Mouse (Mus musculus) granulocyte monocyte progenitor cell, adult 5-6 weeks (primary cell): ENCODE data around the gene Itsn1. TPM values are rescaled to one million over a fixed set of nuclear protein-coding genes. Genes with fewer than 3 reads are reported as not detected.

ENCODE experiments used
- ATAC-seq: replicated peaks from 2 replicates; pipeline ENCODE4 v1.8.0; 2016; ENCODE audit warnings: mild to moderate bottlenecking, moderate TSS enrichment, inconsistent platforms; ENCODE audit not compliant: poor library complexity, severe bottlenecking
- total RNA-seq, 2 experiments: library from RNA; stranded (forward) in 1 of 2; stranded (reverse) in 1 of 2; fragments of 200-712, 200-1000 nt in 1 of 2; fragments of >200 nt in 1 of 2; fragmentation: Nextera tagmentation in 1 of 2; gene quantifications; 2 replicates each; pipeline ENCODE4 v1.2.3; 2014 to 2017

The Itsn1 gene
- total RNA-seq, 2 experiments from 2014 or later, result 7.0 to 10.7 TPM

DNA sequence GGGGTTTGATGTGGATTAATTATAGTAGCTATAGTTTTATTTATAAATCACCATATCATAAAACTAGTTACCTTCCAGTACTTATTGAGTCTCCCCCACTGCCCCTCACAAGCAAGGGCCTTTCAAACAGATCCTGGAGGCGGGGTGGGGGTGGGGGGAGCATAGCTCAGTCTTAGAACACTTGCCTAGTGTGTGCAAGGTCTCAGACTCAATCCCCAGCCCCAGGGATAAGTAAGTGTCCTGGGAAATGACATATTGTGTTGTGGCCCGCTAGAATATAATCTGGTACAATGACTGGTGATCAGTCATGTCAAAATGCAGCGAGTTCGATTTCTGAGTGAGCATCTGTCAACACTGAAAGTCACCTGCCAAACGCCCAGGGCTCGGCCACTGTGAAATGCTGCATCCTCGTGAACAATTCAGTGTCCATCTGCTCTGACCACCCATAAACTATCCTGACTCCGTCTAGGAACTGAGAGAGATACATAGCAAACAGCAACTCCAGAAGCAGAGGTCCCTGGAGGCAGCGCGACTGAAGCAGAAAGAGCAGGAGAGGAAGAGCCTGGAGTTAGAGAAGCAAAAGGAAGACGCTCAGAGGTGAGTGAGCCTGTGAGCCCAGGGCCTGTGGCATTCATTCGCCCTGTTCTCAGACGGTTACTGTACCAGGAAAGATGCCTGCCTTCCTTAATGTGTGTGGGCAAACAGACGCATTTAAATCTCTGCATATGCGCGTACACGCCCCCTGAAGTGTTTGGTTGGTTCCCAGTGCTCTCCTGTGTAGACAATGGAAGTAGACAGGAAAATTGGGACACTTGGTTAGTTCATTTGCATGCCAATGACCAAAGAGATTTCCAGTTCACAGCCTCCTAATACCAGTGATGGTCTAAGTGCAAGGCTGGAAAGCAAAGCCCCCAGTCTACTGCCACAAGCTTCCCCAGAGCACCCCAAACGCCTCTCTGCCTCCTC is 107.8 kb downstream of the Itsn1 start:
- ATAC-seq, result no peak

GRCm38 (mm10) chr16:91837558-91838041 is 108.5 kb downstream of the Itsn1 start:
- no peak for ATAC-seq

- no peak for ATAC-seq
Observed at GRCm38 (mm10) chr16:91838771-91839170, 109.7 kb downstream of the Itsn1 start.

DNA sequence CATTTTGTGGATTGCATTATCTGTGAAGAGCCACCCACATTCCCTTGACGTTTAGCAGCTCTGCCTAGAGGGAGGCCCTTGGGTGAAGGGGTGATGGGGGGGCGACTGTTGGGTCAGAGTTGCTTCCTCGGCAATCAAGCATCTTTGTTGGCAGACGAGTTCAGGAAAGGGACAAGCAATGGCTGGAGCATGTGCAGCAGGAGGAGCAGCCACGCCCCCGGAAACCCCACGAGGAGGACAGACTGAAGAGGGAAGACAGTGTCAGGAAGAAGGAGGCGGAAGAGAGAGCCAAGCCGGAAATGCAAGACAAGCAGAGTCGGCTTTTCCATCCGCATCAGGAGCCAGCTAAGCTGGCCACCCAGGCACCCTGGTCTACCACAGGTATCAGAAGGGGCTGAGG is 110.4 kb downstream of the Itsn1 start:
- ATAC-seq, result no peak

DNA sequence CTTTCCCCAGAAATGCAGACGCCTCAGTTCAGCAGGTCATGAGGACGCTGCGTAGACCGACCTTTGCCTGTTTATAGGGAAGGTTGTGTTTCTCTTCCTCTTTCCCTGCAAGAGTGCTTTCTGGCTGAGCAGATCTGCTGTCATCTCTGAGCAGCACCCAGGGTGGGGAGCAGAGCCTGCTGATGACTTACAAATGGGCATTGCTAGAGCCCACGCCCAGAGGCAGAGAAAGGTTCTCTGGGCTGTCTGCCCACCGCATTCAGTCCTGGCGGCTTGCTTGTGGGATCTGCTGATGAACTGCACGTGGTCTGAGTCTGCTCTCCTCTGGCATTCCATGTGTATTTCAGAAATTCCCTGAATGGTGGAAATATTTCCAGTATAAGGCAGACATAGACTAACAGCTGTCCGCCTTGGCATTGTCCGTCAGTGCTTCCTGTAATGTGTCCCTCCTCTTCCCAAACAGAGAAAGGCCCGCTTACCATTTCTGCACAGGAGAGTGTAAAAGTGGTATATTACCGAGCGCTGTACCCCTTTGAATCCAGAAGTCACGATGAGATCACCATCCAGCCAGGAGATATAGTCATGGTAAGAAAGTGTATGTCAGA is 112.0 kb downstream of the Itsn1 start:
- peak; percentile 93 for ATAC-seq

- ATAC-seq, result no peak
Observed at GRCm38 (mm10) chr16:91846089-91846741, 117.1 kb downstream of the Itsn1 start.

- no peak for ATAC-seq
Observed at GRCm38 (mm10) chr16:91847525-91848225, 118.6 kb downstream of the Itsn1 start.

DNA sequence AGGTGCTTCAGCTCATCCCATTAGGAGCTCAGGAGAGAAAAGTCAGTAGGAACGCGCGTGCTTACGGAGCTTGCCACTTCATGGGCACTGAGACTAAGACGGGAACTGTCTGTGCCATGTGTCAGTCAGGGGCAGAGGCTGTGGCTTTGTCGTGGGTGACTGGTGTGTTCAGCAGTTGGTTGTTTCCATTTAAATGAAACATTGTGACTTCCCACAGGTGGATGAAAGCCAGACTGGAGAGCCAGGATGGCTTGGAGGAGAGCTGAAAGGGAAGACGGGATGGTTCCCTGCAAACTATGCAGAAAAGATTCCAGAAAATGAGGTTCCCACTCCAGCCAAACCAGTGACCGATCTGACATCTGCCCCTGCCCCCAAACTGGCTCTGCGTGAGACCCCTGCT is 119.4 kb downstream of the Itsn1 start:
- ATAC-seq, result no peak

DNA sequence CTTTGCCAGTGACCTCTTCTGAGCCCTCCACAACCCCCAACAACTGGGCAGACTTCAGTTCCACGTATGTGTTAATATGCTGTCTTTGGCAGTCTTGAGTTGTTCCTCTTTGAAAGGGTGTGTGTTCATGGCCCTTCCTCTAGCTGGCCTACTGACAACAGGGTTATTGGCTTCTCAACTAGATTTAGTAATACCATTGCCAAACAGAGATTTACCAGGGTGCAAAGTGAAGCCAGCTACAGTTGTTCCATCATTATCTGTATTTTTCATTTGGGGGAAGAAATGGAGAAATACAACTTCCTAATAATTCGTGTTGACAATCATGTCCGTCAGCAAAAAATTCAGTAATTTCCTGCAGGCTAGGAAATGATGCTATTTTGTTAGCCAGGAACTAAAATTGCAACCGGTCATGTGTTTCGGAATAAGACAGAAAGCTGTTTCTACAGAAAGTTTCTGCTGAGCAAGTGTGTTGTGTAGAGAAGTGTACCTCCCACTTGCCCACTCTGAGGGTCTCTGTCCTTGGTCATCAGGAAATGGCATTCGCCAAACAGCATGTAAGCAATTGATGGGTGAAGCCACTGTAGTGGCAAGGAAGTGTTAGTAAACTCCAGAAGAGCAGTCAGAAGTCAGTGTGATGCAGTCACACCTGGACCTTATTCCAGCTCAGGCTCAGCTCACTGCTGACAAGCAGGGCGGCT is 120.0 kb downstream of the Itsn1 start:
- peak; percentile 66 for ATAC-seq

DNA sequence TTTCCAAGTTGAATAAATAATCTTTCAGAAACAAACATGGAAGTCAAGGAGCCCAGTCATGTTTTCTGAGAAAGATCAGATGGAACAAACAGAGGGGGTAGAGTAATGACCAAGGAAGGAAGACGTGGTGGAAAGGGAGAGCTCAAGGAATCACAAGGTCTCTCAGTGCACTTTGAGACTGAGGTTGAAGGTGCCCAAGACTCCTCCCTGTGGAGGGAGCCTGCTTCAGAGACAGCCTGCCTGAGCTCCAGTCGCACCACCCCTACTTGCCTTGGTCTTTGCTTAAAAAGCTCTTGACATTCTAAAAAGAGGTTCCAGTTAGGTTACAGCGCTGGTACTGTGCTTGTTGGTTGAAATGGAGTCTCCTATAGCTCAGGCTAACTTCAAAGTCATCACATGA is 121.1 kb downstream of the Itsn1 start:
- ATAC-seq, result no peak

DNA sequence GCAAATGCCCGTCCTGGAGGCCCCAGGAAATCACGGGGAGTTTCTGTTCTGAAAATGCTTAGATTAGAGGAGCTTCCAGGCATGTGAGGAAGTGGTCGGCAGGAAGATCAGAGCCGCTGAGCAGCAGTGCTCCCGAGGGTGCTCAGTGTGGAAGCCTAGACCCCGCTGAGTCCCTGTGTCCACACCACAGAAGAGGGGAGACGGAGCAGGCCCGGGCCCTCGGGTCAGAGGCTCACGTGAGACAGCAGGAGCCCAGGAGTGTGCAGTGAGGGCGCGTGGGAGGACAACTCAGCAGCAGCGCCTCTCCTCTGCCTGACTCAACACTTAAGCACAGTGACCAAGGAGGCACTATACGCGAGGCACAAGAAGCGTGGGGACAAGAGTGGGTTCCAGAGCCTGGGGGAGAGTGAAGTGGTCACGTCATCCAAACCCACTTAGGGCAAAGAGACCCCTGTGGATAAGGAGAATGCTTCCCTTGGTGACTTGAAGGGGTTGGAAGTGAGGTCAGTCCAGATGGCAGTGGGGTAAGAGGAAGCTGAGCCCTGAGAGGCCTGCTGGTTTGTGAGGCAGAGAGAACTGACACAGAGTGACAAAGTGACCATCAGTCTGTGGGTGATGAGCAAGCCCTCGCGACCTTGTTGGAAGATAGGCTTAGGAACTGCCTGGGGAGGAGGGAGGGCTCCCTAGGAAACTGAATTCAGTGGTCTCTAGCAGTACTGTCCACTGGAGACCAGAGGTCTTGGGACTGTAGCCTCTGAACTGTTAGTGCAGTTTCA is 122.6 kb downstream of the Itsn1 start:
- ATAC-seq, result peak; percentile 53

GRCm38 (mm10) chr16:91852753-91853152 is 123.7 kb downstream of the Itsn1 start:
- no peak for ATAC-seq

GRCm38 (mm10) chr16:91853223-91853622 is 124.1 kb downstream of the Itsn1 start:
- ATAC-seq, result no peak

GRCm38 (mm10) chr16:91858695-91859094 is 129.6 kb downstream of the Itsn1 start:
- ATAC-seq, result peak; percentile 73

GRCm38 (mm10) chr16:91859203-91859602 is 130.1 kb downstream of the Itsn1 start:
- ATAC-seq, result no peak

DNA sequence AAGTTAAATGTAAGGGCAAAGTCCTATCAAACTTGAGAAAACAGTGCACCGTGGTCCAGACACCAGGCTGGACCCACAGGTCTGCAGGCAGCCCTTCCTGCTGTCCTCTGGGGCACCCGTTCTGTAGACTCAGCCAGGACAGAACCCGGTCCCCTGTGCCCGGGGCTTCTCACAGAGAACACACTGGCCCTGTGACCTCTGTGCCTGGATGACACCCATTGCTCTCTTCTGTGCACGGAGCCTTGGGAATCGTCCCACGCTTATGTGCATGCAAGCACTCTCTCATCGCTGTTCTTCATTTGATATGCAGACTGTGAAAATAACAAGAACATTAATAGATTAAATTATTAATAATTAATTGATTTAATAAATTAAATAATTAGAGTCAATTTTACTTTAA is 130.9 kb downstream of the Itsn1 start:
- ATAC-seq, result no peak

- ATAC-seq, result no peak
Observed at GRCm38 (mm10) chr16:91860471-91861125, 131.5 kb downstream of the Itsn1 start.

- no peak for ATAC-seq
Observed at GRCm38 (mm10) chr16:91861784-91862371, 132.8 kb downstream of the Itsn1 start.
